Mouse (Mus musculus) layer of hippocampus, adult 11-12 months (tissue): ENCODE measurements at regions not wholly inside any gene's neighbourhood (a gene's known extent, or its start where the extent isn't known, plus 50 kb on each side); places are given as distances from the start of the nearest gene placed in this dataset.
A peak's percentile ranks its signal among the peaks of the same experiment; 100 is the strongest.

Experiments
- DNase-seq: peaks from one replicate; pipeline ENCODE4 v3.0.0; 2022; ENCODE audit warnings: low spot score

- DNase-seq, result no peak
These were observed 73.5 kb upstream of the Gm16223 start for GRCm38 (mm10) chr5:41994307-41994706.

DNA sequence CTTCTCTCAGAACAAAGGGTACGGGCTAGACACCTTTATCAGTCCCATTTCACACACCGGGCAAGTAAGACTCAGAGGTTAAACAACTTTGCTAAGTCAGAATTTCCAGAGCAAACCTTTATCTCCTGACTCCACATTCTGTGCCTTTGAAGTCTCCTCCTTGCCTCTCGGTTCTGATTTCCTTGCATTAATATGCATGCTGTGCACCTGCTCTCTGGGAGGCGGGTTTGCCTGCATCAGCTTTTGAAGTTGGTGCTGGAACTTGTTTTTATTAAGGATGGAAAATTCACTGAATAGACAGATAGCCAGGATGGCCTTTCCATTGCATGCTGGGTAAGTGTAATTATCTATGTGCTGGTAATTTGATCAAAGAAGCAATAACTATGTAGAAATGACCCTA lies 84.2 kb upstream of the Gm16223 start:
- DNase-seq, result no peak

DNA sequence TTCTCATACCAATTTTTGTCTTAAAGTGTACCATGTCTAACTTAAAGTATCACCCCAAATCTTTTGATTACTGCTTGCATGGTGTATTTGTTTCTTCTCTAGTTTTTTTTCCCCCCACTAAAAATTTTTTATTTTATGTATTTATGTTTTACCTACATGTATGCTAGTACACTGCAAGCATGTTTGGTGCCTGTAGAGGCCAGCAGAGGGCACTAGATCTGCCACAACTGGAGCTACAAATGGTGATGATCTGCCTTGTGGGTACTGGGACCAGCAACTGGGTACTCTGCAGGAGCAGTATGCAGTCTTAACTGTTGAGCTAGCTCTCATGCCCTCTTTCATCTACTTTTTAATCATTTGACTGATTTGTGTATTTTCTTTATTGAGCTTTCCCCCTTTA lies 92.2 kb upstream of the Gm16223 start:
- DNase-seq, result no peak

DNA sequence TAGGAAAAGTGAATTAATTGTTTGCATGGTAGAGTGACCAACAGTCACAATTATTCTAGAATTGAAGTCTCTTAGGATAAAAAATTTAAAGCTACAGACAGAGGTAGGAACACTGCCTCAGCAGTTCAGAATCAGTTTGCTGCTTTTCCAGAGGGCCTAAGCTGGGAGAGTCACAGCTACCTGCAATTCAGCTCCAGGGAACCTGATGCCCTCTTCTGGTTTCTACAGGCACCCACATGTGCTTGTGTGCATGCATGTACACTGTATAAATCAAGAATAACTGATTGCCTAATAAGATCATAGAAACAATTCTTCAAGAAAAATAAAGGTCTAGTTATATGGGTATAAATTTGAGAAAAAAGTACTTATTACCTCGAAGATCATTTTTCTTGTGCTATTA lies 96.6 kb upstream of the Gm16223 start:
- DNase-seq, result no peak

DNA sequence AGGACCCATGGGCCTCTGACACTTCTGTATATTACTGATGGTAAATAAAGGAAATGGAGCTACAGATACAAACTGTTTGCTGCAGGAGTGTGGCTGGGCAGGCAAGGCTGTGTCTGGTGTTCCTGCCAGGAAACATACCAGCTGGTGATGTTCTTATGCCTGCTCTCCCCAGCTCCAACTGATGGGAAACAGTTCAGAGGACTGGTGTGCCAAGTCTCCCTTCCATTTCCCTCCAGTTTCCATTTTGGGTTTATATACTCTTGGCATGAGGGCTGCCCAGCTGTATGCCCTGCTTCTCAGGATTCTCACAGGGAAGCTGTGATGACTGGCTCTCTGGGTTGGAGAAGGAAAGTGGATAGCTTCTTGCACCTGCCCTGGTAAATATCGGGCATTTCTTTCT lies 100.8 kb upstream of the Gm16223 start:
- peak; percentile 45 for DNase-seq

DNA sequence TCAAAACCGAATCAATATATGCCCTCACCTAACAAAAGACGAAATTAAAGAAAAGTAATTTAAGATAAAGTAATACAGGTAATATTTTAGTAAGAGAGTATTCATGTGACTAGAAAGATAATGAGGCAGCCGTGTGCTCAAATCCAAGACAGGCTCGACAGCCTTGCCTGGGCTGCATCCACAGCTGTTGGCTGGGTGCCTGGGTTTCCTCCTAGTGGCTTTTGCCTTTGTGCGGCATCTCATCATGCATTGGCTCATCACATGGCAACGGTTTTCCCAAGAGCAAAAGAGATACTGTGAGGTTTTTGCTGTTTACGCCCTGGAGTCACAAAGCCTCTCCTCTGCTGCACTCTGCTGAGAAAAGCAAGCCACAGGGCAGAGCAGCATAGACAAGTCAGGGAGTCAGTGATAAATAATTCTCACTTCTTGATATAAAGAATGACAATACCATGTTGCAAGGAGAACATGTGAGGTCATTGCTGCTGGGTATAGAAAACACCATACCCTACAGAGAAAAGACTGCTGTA lies 103.1 kb upstream of the Bod1l start:
- peak; percentile 26 for DNase-seq

DNA sequence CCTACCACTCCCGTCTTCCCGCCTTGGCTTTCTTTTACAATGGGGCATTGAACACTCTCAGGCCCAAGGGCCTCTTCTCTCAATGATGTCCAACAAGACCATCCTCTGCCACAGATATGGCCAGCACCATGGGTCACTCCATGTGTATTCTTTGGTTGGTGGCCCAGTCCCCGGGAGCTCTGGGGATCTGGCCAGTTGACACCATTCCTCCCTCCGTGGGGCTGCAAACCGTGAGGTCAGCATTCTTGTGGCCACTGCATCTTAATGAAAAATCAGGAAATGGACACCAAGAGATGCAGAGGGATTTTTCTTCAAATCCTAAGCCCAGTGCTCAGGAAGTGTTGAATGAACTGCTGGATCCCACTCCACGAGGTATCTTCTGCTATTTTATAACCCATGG lies 99.3 kb upstream of the Bod1l start:
- no peak for DNase-seq

GRCm38 (mm10) chr5:41942131-41942530 lies 98.0 kb upstream of the Bod1l start:
- peak; percentile 54 for DNase-seq

GRCm38 (mm10) chr5:41941216-41941615 lies 97.1 kb upstream of the Bod1l start:
- no peak for DNase-seq

DNA sequence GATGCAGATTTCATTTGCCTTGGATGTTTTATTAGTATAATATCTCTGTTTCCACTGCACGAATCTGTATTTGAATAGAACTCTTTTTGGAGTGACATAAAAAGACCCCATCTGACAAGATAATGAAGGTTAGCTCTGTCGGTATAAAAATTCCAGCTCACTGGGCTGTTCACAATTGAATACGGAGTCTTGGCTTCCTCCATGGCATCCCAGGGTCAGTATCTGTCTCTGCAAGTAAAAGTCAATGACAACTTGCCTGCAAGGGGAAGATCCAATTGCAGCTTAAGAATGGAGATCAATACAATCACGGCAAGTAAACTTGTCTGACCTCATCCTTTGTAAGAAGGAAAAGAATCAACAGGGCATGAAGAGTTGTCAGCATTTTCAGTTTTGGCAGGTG lies 95.6 kb upstream of the Bod1l start:
- no peak for DNase-seq

- DNase-seq, result no peak
These were observed 65.9 kb upstream of the Bod1l start for GRCm38 (mm10) chr5:41910053-41910452.

DNA sequence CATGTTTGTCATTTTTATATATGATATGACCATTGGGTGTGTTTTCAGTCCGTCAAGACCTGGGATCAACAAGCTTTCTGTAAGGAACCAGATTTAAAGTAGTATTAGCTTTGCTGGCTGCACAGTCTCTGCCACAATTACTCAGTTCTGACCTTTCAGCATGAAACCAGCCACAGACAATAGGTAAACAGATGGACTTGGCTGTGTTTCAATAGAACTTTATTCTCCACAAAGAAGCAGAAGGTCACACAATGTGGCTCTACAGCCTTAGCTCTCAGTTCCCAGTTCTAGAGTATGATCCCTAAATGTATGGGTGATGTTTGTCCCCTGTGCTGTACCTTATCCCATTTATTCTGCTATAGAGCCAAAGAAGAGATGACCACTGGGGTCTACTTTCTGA lies 63.6 kb upstream of the Bod1l start:
- no peak for DNase-seq

GRCm38 (mm10) chr5:41904512-41904911 lies 60.4 kb upstream of the Bod1l start:
- no peak for DNase-seq

DNA sequence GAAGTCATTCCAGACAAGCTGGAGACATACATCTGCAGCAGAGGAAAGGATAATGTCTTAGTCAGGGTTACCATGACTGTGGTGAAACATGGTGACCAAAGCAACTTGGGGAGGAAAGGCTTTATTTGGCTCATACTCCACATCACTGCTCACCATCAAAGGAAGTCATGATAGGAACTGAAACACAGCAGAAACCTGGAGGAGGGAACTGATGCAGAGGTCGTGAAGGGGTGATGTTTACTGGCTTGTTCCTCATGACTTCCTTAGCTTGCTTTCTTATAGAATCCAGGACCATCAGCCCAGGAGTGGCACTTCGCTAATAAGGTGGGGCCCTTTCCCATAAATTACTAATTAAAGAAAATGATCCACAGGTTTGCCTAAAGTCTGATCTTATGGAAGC lies 55.1 kb upstream of the Bod1l start:
- no peak for DNase-seq

DNA sequence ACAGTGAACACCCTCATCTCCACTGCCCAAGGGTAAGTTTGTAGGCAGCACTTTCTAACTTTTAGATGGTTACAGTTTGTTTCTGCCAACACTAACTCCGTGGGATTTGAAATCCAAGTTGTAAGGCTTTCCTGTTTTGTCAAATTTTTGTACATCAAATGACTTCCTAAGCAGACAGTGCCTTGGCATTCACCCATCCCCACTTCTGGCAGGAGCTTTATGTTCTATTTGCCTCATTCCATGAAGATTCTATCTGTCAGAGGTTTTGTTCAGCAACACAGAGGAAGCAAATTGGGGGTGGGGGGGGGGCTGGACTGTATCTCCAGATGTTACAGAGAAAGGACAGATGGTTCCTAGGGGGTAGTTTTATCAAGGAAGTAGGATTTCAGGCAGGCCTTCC lies 54.6 kb upstream of the Bod1l start:
- DNase-seq, result peak; percentile 43
